Mouse (Mus musculus): ENCODE measurements around the gene Fxyd7. TPM values are rescaled to one million over a fixed set of nuclear protein-coding genes. Genes with fewer than 3 reads are reported as not detected.
A peak's percentile ranks its signal among the peaks of the same experiment; 100 is the strongest.

The Fxyd7 gene
- not detected for polyA plus RNA-seq (2017; shearing (Covaris generic))

- ATAC-seq = no peak
Observed at GRCm38 (mm10) chr7:31051321-31052021, at the start of gene Fxyd7. Fxyd7 (minus strand) TSS chr7:31051467.

GRCm38 (mm10) chr7:31100786-31101185 is 49.5 kb upstream of the Fxyd7 start:
- no peak for ATAC-seq

- no peak for ATAC-seq
Observed at GRCm38 (mm10) chr7:31099612-31099982, 48.3 kb upstream of the Fxyd7 start.

GRCm38 (mm10) chr7:31098697-31099611 is 47.7 kb upstream of the Fxyd7 start:
- no peak for ATAC-seq

GRCm38 (mm10) chr7:31097583-31098248 is 46.4 kb upstream of the Fxyd7 start:
- peak; percentile 99 for ATAC-seq

GRCm38 (mm10) chr7:31096892-31097564 is 45.8 kb upstream of the Fxyd7 start:
- no peak for ATAC-seq

- ATAC-seq = no peak
Observed at GRCm38 (mm10) chr7:31094774-31095501, 43.7 kb upstream of the Fxyd7 start.

- ATAC-seq = peak; percentile 95
Observed at GRCm38 (mm10) chr7:31089721-31090120, 38.5 kb upstream of the Fxyd7 start.

GRCm38 (mm10) chr7:31088206-31088605 is 36.9 kb upstream of the Fxyd7 start:
- no peak for ATAC-seq

- ATAC-seq = peak; percentile 57
Observed at GRCm38 (mm10) chr7:31087262-31087661, 36.0 kb upstream of the Fxyd7 start.

GRCm38 (mm10) chr7:31086175-31086755 is 35.0 kb upstream of the Fxyd7 start:
- ATAC-seq = no peak

- ATAC-seq = no peak
Observed at GRCm38 (mm10) chr7:31085171-31085570, 33.9 kb upstream of the Fxyd7 start.

- peak; percentile 32 for ATAC-seq
Observed at GRCm38 (mm10) chr7:31084140-31084539, 32.9 kb upstream of the Fxyd7 start.

GRCm38 (mm10) chr7:31082831-31083588 is 31.7 kb upstream of the Fxyd7 start:
- no peak for ATAC-seq

- no peak for ATAC-seq
Observed at GRCm38 (mm10) chr7:31082106-31082505, 30.8 kb upstream of the Fxyd7 start.

GRCm38 (mm10) chr7:31081106-31081505 is 29.8 kb upstream of the Fxyd7 start:
- no peak for ATAC-seq

GRCm38 (mm10) chr7:31080611-31081010 is 29.3 kb upstream of the Fxyd7 start:
- no peak for ATAC-seq

- ATAC-seq = no peak
Observed at GRCm38 (mm10) chr7:31079670-31080069, 28.4 kb upstream of the Fxyd7 start.

- ATAC-seq = peak; percentile 56
Observed at GRCm38 (mm10) chr7:31077885-31078445, 26.7 kb upstream of the Fxyd7 start.

- ATAC-seq = no peak
Observed at GRCm38 (mm10) chr7:31077470-31077869, 26.2 kb upstream of the Fxyd7 start.
